Mouse (Mus musculus) cerebellum, adult 9-10 months (tissue): Measurements from ENCODE around the gene Adk.

Experiments
- DNase-seq: peaks from one replicate; pipeline ENCODE4 v3.0.0; 2022

Adk gene

DNA sequence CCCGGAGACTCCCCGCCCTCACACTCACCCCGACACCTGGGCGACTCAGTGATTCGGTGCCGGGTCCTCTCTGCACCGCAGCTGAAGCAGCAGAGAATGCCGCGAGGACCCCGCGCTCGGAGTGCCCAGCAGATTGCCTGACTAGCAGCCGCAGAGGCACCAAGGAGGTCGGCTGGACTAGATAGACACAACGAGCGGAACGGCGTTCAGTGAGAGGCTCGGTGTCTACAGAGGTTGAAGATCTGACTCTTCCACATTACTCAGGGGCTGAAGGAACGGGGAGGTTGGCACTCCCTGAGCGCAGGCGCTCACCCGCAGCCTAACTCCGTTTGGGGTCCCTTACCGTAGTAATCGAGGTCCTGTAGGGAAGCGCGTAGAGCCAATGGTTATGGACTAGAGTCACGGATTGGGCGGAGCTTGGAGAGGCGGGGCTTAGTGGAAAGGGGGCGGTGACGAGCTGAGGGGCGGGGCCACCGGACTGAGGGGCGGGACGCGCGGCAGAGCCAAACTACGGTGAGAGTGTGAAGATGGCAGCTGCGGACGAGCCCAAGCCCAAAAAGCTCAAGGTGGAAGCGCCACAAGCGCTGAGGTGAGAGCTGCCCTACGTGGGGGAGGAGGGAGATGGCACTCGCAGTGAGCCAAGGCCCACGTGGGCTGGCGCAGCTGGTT lies at the start of gene Adk, which contains the start of gene Ap3m1:
Gene Adk, plus strand, starts transcription at position 463 of the 669 bp plus-strand sequence.
Gene Ap3m1, minus strand, starts transcription at position 397 of the 669 bp plus-strand sequence.
- DNase-seq: peak; percentile 92

DNA sequence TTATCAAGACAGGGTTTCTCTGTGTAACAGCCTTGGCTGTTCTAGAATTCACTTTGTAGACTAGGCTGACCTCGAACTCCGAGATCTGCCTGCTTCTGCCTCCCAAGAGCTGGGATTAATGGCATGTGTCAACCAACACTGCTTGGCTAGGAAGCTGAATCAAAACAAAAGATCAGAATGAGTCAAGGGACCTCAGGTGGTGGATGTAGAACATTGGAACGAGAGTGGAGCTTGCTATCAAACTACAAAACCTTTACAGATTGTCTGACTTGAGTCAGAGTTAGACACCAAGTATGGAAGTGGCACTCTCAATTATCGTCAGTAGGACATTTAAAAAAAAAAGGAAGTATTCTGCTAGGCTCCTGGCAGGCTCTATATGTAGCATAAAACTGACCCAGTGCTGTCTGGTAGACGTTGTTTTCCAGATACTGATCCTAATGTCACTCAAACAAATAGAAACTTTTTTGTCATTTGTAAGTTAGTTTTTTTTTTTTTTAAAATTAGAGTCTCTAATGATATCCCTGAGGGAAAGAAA lies 38.5 kb upstream of the Adk start:
- no peak for DNase-seq

GRCm38 (mm10) chr14:21017871-21018270 lies 34.5 kb upstream of the Adk start:
- DNase-seq: no peak

GRCm38 (mm10) chr14:21018977-21019376 lies 33.4 kb upstream of the Adk start:
- peak; percentile 57 for DNase-seq

- peak; percentile 11 for DNase-seq
Measured at GRCm38 (mm10) chr14:21020435-21020834, 31.9 kb upstream of the Adk start.

DNA sequence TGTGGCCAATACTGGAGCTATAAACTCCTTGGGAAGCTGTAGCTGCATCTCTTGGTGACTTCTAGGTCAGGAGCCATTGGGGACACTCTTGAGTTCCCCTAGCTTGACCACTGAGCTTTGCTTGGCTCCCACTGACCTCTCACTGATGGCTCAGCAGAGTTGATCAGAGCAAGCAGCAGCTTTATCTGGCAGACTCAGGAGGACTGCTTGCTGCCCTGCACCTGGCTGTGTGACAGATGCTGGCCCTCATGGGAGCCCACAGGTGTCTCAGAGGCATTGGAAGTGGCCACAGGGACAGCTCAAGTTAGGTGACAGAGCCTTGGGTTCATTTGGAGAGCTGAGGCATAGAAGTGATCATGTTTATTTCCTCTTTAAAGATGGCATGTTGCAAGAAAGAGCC lies 24.8 kb upstream of the Adk start:
- no peak for DNase-seq

DNA sequence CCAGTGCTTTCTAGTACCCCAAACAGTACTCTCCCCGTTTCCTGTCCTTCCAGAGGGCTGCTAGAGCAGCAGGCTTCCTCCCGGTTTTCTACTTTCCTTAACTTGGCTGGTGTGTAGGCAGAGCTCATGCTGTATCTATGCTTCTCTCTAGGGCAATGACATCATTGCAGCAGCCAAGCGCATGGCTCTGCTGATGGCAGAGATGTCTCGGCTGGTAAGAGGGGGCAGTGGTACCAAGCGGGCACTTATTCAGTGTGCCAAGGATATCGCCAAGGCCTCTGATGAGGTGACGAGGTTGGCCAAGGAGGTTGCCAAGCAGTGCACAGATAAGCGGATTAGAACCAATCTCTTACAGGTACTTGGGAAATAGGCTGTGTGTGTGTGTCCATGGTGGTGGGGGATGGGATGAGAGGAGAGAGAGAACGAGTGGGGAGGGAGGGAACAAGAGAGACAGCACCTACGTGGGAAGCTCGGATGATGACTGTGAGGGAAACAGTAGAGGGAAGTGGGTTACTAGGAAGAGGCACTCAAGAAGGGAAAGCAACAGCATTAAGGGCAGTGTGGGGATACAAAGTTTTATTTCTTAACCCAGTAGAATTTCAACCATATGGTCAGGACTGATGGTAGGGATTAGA lies 23.2 kb upstream of the Adk start:
- no peak for DNase-seq

DNA sequence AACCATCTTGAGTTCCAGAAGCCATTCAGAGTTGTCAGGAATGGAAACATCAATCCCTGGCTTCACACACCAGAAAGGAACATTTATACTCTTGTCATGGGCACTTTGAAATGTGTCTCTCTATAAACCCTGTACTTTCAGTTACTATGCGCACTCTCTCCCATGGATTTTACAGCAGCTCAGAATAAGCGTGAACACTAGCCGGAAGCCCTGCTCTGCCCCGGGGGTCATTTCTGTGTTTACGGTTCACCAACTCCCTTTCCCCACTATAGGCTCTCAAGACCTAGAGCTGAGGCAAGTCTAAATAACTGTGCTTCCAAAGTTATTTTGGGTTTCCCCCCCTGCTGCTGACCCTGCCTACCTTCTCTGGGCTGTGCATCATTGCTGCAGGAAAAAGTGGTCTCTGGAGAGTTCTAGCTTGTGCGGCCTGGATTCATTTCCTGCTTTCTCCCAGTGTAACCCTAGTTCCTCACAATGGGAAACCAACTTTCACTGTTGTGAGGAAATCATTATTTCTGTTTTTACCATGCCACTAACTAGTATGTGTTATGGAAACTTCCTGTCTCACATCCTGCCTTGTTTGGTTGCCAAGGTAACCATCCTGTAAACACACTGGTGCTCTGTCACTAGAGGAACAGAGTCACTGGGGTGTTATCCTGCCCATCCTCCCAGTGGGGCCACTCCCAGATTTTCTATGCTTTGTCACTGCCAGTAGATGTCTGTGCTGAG lies 20.4 kb upstream of the Adk start:
- no peak for DNase-seq

DNA sequence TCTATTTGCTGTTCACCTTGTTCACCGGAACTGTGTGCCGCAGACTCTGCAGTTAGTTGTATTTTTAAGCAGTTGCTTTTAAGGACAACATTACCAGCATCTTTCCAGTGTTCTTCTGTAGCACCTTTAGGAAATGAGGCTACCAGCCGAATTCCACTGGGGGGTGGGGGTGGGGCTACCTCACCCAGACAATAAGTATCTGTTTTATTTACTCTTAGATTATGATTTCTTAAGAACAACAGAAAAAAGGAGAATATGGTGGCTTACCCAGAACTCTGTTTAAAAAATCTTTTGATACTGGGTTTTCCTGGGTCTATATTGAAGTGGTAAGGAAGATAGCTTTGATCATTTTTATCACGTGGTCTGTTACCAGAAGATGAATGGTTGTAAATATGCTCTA lies 18.1 kb upstream of the Adk start:
- DNase-seq: no peak

DNA sequence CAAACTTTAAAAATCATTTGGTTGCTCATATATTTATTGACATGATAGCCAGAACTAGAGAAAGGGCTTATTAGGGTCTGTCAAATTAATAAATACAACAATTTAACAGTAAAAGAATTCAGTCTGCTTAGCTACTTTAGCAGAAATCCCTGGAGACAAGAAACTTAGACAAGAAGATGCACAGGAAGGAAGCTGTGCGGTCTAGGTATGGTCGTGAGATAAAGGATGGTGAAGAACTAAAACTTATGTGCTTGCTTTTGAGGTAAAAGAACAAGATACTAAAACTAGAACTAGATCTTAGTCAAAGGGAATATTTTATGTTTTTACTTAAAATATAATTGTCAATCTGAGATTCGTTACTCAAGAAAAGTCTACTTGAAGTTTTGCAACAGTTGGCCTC lies 17.6 kb upstream of the Adk start:
- no peak for DNase-seq

- no peak for DNase-seq
Measured at GRCm38 (mm10) chr14:21039077-21039476, 13.3 kb upstream of the Adk start.

- no peak for DNase-seq
Measured at GRCm38 (mm10) chr14:21039623-21040022, 12.8 kb upstream of the Adk start.

- no peak for DNase-seq
Measured at GRCm38 (mm10) chr14:21047840-21048239, 4.5 kb upstream of the Adk start.

DNA sequence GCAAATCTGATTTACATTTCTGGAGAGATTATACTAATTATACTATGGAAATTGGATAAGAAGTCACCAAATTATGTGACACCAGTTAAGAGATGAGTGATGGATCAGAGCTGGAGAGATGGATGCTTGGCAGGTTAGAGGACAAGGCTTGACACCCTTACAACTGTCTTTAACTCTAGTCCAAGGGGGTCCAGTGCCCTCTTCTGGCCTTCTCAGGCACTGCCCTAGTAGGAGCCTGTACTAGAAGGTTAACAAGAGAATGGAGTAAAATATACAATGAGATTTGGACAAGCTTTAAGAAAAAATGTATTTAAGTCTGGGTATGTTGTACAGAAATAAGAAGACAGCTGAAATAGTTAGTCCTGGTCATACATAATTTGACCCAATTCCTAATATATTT lies 3.5 kb upstream of the Adk start:
- DNase-seq: peak; percentile 45

GRCm38 (mm10) chr14:21050734-21051133 lies 1.6 kb upstream of the Adk start:
- DNase-seq: peak; percentile 42

DNA sequence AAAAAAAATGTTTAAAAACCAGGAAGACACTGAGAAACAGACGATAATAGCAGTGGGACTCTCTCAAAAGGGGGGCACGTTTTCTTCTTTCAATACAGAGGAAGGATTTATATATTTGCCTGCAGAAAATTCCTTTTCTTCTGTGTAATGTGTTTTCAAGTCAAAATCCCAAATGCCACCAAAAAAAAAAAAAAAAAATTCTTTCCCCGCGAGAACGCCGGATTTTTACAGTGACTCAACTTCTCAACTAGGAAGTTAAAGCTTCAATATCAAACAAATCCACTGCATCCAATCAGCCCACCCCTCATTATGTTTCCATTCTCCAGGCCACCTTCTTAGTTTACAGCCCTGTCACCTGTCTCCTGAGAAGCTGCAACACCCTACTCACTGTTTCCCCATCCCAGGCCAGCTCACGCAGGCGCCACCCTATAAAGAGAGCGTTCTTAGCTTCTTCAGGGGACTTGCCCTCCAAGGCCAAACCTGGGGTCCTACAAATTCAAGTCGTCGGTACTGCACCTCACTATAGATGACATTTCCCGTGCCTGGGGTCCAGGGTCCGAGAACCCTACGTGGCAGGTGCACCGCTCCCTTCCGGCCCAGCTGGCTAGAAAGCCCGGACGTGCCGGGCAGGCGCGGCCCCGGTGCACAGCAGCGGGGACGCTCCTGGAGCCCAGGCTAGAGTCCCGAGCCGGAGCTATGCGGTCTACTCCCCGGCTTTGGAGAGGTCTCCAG lies 828 bp upstream of the Adk start:
- DNase-seq: no peak

GRCm38 (mm10) chr14:21052781-21053130 lies 382 bp downstream of the Adk start:
- peak; percentile 83 for DNase-seq

GRCm38 (mm10) chr14:21053151-21053550 lies 777 bp downstream of the Adk start:
- DNase-seq: no peak

- peak; percentile 40 for DNase-seq
Measured at GRCm38 (mm10) chr14:21053586-21053985, 1.2 kb downstream of the Adk start.

- DNase-seq: no peak
Measured at GRCm38 (mm10) chr14:21058972-21059371, 6.6 kb downstream of the Adk start.

- no peak for DNase-seq
Measured at GRCm38 (mm10) chr14:21062766-21063513, 10.6 kb downstream of the Adk start.

DNA sequence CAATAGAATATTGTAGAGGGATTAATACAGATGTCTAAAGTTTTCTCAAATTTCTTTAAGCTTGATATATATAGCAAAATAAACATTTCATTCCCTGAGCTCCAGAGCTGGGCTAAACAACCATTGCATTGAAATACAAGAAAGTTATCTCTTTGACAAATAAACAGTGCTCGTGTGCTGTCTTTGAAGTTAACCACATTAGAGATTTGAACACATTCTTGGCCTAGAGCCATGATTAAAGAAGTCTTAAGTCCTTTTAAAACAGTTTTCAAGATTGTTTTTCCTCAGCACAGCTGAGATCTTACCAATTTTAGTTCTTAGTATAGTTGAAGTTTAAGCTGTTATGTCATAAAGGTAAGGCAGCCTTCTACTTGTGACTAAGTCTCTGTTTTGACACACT lies 11.9 kb downstream of the Adk start:
- DNase-seq: no peak
